Mouse (Mus musculus): Measurements from ENCODE around the gene Ttpal.
A peak's percentile ranks its signal among the peaks of the same experiment; 100 is the strongest.
"Not testable (repeated sequence)": the region's sequence is repeated elsewhere in the genome, so short reads cannot be mapped to it uniquely, and the experiment has no call there.

Gene Ttpal

GRCm38 (mm10) chr2:163631223-163631622 lies 29.1 kb downstream of the Ttpal start:
- no peak for DNase-seq (ENCODE audit: low spot score in 2 of 2)

- DNase-seq (ENCODE audit: low spot score in 2 of 2) = no peak
Measured at GRCm38 (mm10) chr2:163631715-163632114, 29.6 kb downstream of the Ttpal start.

GRCm38 (mm10) chr2:163634211-163634610 lies 32.1 kb downstream of the Ttpal start:
- DNase-seq (ENCODE audit: low spot score in 2 of 2) = no peak

- DNase-seq (ENCODE audit: low spot score in 2 of 2) = no peak
Measured at GRCm38 (mm10) chr2:163636057-163636456, 33.9 kb downstream of the Ttpal start.

GRCm38 (mm10) chr2:163637655-163638266 lies 35.6 kb downstream of the Ttpal start:
- no peak for DNase-seq (ENCODE audit: low spot score in 2 of 2)

GRCm38 (mm10) chr2:163640493-163640892 lies 38.4 kb downstream of the Ttpal start:
- no peak for DNase-seq (ENCODE audit: low spot score in 2 of 2)

GRCm38 (mm10) chr2:163641681-163642080 lies 39.6 kb downstream of the Ttpal start:
- no peak for DNase-seq (ENCODE audit: low spot score in 2 of 2)

- peak; percentile 91 to 92 for DNase-seq (ENCODE audit: low spot score in 2 of 2)
Measured at GRCm38 (mm10) chr2:163642685-163643575, 40.8 kb downstream of the Ttpal start.

- no peak for DNase-seq (ENCODE audit: low spot score in 2 of 2)
Measured at GRCm38 (mm10) chr2:163643576-163643971, 41.5 kb downstream of the Ttpal start.

GRCm38 (mm10) chr2:163644047-163644446 lies 41.9 kb downstream of the Ttpal start:
- no peak for DNase-seq (ENCODE audit: low spot score in 2 of 2)

- DNase-seq (ENCODE audit: low spot score in 2 of 2) = peak; percentile 100
Measured at GRCm38 (mm10) chr2:163644575-163645385, 42.7 kb downstream of the Ttpal start, which contains the start of gene Serinc3. Gene Serinc3, minus strand, starts transcription at chr2:163645131.

- peak; percentile 71 to 76 for DNase-seq (ENCODE audit: low spot score in 2 of 2)
Measured at GRCm38 (mm10) chr2:163645700-163646460, 43.8 kb downstream of the Ttpal start.

- no peak for DNase-seq (ENCODE audit: low spot score in 2 of 2)
Measured at GRCm38 (mm10) chr2:163646461-163647080, 44.5 kb downstream of the Ttpal start.

- not testable (repeated sequence) for DNase-seq (ENCODE audit: low spot score in 2 of 2)
Measured at GRCm38 (mm10) chr2:163655699-163656098, 53.6 kb downstream of the Ttpal start.

- no peak for DNase-seq (ENCODE audit: low spot score in 2 of 2)
Measured at GRCm38 (mm10) chr2:163657486-163657885, 55.4 kb downstream of the Ttpal start.

GRCm38 (mm10) chr2:163657975-163658886 lies 56.1 kb downstream of the Ttpal start, which contains the start of gene Pkig:
Gene Pkig, plus strand, starts transcription at chr2:163658386.
- DNase-seq (ENCODE audit: low spot score in 2 of 2) = peak; percentile 85 to 86

GRCm38 (mm10) chr2:163658941-163659340 lies 56.8 kb downstream of the Ttpal start:
- no peak for DNase-seq (ENCODE audit: low spot score in 2 of 2)

- DNase-seq (ENCODE audit: low spot score in 2 of 2) = peak; percentile 51 to 58
Measured at GRCm38 (mm10) chr2:163659431-163659830, 57.3 kb downstream of the Ttpal start.

- no peak for DNase-seq (ENCODE audit: low spot score in 2 of 2)
Measured at GRCm38 (mm10) chr2:163660103-163660701, 58.1 kb downstream of the Ttpal start.

Data from spleen, postnatal 36 days (tissue).